Mouse (Mus musculus): Measurements from ENCODE around the gene Ccm2. TPM values are rescaled to one million over a fixed set of nuclear protein-coding genes. Genes with fewer than 3 reads are reported as not detected.

Ccm2 gene
- polyA plus RNA-seq, 1 experiment from 2014 or later: 44.7 TPM

GRCm38 (mm10) chr11:6605491-6606399, 59.1 kb downstream of the Ccm2 start, which contains the start of gene Nacad:
Gene Nacad (minus strand): TSS chr11:6606053.
- peaks cover 53% of the 10 kb centered on the region for H3K27me3 ChIP-seq
- ATAC-seq (replicated peaks; ENCODE audit: insufficient number of reproducible peaks, insufficient read depth, low FRiP score, low read depth): peak; percentile 50

GRCm38 (mm10) chr11:6615250-6616205, 68.8 kb downstream of the Ccm2 start:
- H3K4me2 ChIP-seq: no peak overlapping the region
- no peak overlapping the region for H3K9ac ChIP-seq
- no peak for ATAC-seq (replicated peaks; ENCODE audit: insufficient number of reproducible peaks, insufficient read depth, low FRiP score, low read depth)
- no peaks in the 10 kb centered on the region for H3K9me3 ChIP-seq (replicated peaks)
- H3K36me3 ChIP-seq: peaks cover 85% of the 10 kb centered on the region
- H3K4me1 ChIP-seq (replicated peaks): no peaks in the 10 kb centered on the region
- 81% methylated on average over 12 of the region's 12 CpGs for WGBS
- no peaks in the 10 kb centered on the region for H3K27me3 ChIP-seq
- H3K27ac ChIP-seq: no peak overlapping the region
- no peak overlapping the region for H3K4me3 ChIP-seq

More at GRCm38 (mm10) chr11:6605491-6606399, 59.1 kb downstream of the Ccm2 start, which contains the start of gene Nacad:
- H3K4me1 ChIP-seq (replicated peaks): peaks cover 30% of the 10 kb centered on the region
- H3K36me3 ChIP-seq: peaks cover 5% of the 10 kb centered on the region; the same call in 1 of the 2 replicates
- H3K27ac ChIP-seq: no peak within 1 kb of the TSS
- H3K9ac ChIP-seq: peak within 1 kb of the TSS; percentile 37
- H3K9me3 ChIP-seq (replicated peaks): no peaks in the 10 kb centered on the region
- H3K4me3 ChIP-seq: peak within 1 kb of the TSS; percentile 47
- WGBS: 5% methylated on average over 41 of the region's 41 CpGs
- peak within 1 kb of the TSS; percentile 75 for H3K4me2 ChIP-seq

GRCm38 (mm10) chr11:6623704-6624103, 77.0 kb downstream of the Ccm2 start:
- ATAC-seq (replicated peaks; ENCODE audit: insufficient number of reproducible peaks, insufficient read depth, low FRiP score, low read depth): no peak
- H3K9ac ChIP-seq: no peak overlapping the region
- no peaks in the 10 kb centered on the region for H3K9me3 ChIP-seq (replicated peaks)
- peak overlapping the region; percentile 89 for H3K4me3 ChIP-seq
- peaks cover 32% of the 10 kb centered on the region for H3K4me1 ChIP-seq (replicated peaks)
- H3K4me2 ChIP-seq: peak overlapping the region; percentile 81
- WGBS: 81% methylated on average over 10 of the region's 10 CpGs
- H3K27me3 ChIP-seq: no peaks in the 10 kb centered on the region
- H3K36me3 ChIP-seq: peaks cover 50% of the 10 kb centered on the region
- no peak overlapping the region for H3K27ac ChIP-seq

- Histone ChIP-seq H3K36me3 (peaks cover 39% of the 10 kb centered on the region), H3K4me3 (peak overlapping the region; percentile 89), H3K27ac (peak overlapping the region; percentile 12; the same call in 1 of the 2 replicates), H3K27me3 (no peaks in the 10 kb centered on the region), H3K4me1 (replicated peaks) (peaks cover 32% of the 10 kb centered on the region), H3K9ac (peak overlapping the region; percentile 74), H3K9me3 (replicated peaks) (no peaks in the 10 kb centered on the region), H3K4me2 (peak overlapping the region; percentile 81)
- WGBS: 49% methylated on average over 14 of the region's 14 CpGs
- ATAC-seq (replicated peaks; ENCODE audit: insufficient number of reproducible peaks, insufficient read depth, low FRiP score, low read depth): no peak
These were observed 78.1 kb downstream of the Ccm2 start for GRCm38 (mm10) chr11:6624619-6625382.

GRCm38 (mm10) chr11:6625478-6626387, 79.0 kb downstream of the Ccm2 start, which contains the start of gene Tbrg4:
Gene Tbrg4 (minus strand): TSS chr11:6626067.
- no peaks in the 10 kb centered on the region for H3K9me3 ChIP-seq (replicated peaks)
- peak within 1 kb of the TSS; percentile 92 for H3K27ac ChIP-seq
- H3K9ac ChIP-seq: peak within 1 kb of the TSS; percentile 74
- H3K36me3 ChIP-seq: peaks cover 30% of the 10 kb centered on the region
- peak; percentile 92 for ATAC-seq (replicated peaks; ENCODE audit: insufficient number of reproducible peaks, insufficient read depth, low FRiP score, low read depth)
- under 1% methylated on average over 66 of the region's 66 CpGs for WGBS
- H3K4me2 ChIP-seq: peak within 1 kb of the TSS; percentile 81
- H3K27me3 ChIP-seq: no peaks in the 10 kb centered on the region
- H3K4me1 ChIP-seq (replicated peaks): peaks cover 32% of the 10 kb centered on the region
- peak within 1 kb of the TSS; percentile 89 for H3K4me3 ChIP-seq

- 11% methylated on average over 16 of the region's 16 CpGs for WGBS
- H3K4me2 ChIP-seq: peak overlapping the region; percentile 81
- peak overlapping the region; percentile 92 for H3K27ac ChIP-seq
- 0 out of 2 replicates have a peak, but pooled peaks cover under 1% of the 10 kb centered on the region for H3K9me3 ChIP-seq (replicated peaks)
- no peak for ATAC-seq (replicated peaks; ENCODE audit: insufficient number of reproducible peaks, insufficient read depth, low FRiP score, low read depth)
- H3K4me1 ChIP-seq (replicated peaks): peaks cover 32% of the 10 kb centered on the region
- H3K9ac ChIP-seq: peak overlapping the region; percentile 74
- H3K27me3 ChIP-seq: no peaks in the 10 kb centered on the region
- H3K4me3 ChIP-seq: peak overlapping the region; percentile 89
- peaks cover 23% of the 10 kb centered on the region for H3K36me3 ChIP-seq
These were observed 79.7 kb downstream of the Ccm2 start for GRCm38 (mm10) chr11:6626388-6626772.

GRCm38 (mm10) chr11:6627731-6628130, 81.0 kb downstream of the Ccm2 start:
- Histone ChIP-seq H3K9ac (no peak overlapping the region), H3K4me3 (no peak overlapping the region), H3K36me3 (peaks cover 13% of the 10 kb centered on the region), H3K27ac (peak overlapping the region; percentile 37; the same call in 1 of the 2 replicates), H3K4me1 (replicated peaks) (peaks cover 29% of the 10 kb centered on the region), H3K4me2 (no peak overlapping the region), H3K27me3 (no peaks in the 10 kb centered on the region), H3K9me3 (replicated peaks) (0 out of 2 replicates have a peak, but pooled peaks cover 3% of the 10 kb centered on the region)
- no peak for ATAC-seq (replicated peaks; ENCODE audit: insufficient number of reproducible peaks, insufficient read depth, low FRiP score, low read depth)
- 69% methylated on average over 4 of the region's 4 CpGs for WGBS

GRCm38 (mm10) chr11:6628568-6628967, 81.9 kb downstream of the Ccm2 start:
- H3K27me3 ChIP-seq: no peaks in the 10 kb centered on the region
- H3K4me2 ChIP-seq: no peak overlapping the region
- no peak overlapping the region for H3K27ac ChIP-seq
- H3K9me3 ChIP-seq (replicated peaks): 0 out of 2 replicates have a peak, but pooled peaks cover 3% of the 10 kb centered on the region
- no peak overlapping the region for H3K4me3 ChIP-seq
- WGBS: 26% methylated on average over 4 of the region's 4 CpGs
- H3K4me1 ChIP-seq (replicated peaks): peaks cover 21% of the 10 kb centered on the region
- no peak overlapping the region for H3K9ac ChIP-seq
- ATAC-seq (replicated peaks; ENCODE audit: insufficient number of reproducible peaks, insufficient read depth, low FRiP score, low read depth): no peak
- peaks cover 5% of the 10 kb centered on the region; the same call in 1 of the 2 replicates for H3K36me3 ChIP-seq

- Histone ChIP-seq H3K9me3 (replicated peaks) (0 out of 2 replicates have a peak, but pooled peaks cover 3% of the 10 kb centered on the region), H3K27me3 (no peaks in the 10 kb centered on the region), H3K4me2 (no peak overlapping the region), H3K9ac (no peak overlapping the region), H3K36me3 (no peaks in the 10 kb centered on the region), H3K4me1 (replicated peaks) (peaks cover 10% of the 10 kb centered on the region), H3K4me3 (no peak overlapping the region), H3K27ac (no peak overlapping the region)
- ATAC-seq (replicated peaks; ENCODE audit: insufficient number of reproducible peaks, insufficient read depth, low FRiP score, low read depth): no peak
These were observed 83.0 kb downstream of the Ccm2 start for GRCm38 (mm10) chr11:6629655-6630054.
